Mouse (Mus musculus): Measurements from ENCODE around the gene Slco3a1. TPM values are rescaled to one million over a fixed set of nuclear protein-coding genes. Genes with fewer than 3 reads are reported as not detected.

Gene Slco3a1
- polyA plus RNA-seq, 1 experiment from 2014 or later = 8.1 TPM

GRCm38 (mm10) chr7:74323683-74324082 is 230.9 kb downstream of the Slco3a1 start:
- 41% methylated on average over 5 of the region's 5 CpGs for WGBS
- H3K4me3 ChIP-seq (replicated peaks) = no peak overlapping the region
- no peaks in the 10 kb centered on the region for H3K9me3 ChIP-seq
- no peak overlapping the region for H3K27ac ChIP-seq
- peaks cover 6% of the 10 kb centered on the region; the same call in 1 of the 2 replicates for H3K4me1 ChIP-seq (replicated peaks)
- H3K27me3 ChIP-seq (replicated peaks) = no peaks in the 10 kb centered on the region
- no peak; the same call in 1 of the 2 replicates for ATAC-seq
- H3K36me3 ChIP-seq = no peaks in the 10 kb centered on the region
- no peak overlapping the region for H3K9ac ChIP-seq
- H3K4me2 ChIP-seq (replicated peaks) = no peak overlapping the region

- H3K4me2 ChIP-seq (replicated peaks) = no peak overlapping the region
- H3K36me3 ChIP-seq = no peaks in the 10 kb centered on the region
- H3K27me3 ChIP-seq (replicated peaks) = no peaks in the 10 kb centered on the region
- no peaks in the 10 kb centered on the region for H3K9me3 ChIP-seq
- peaks cover 6% of the 10 kb centered on the region; the same call in 1 of the 2 replicates for H3K4me1 ChIP-seq (replicated peaks)
- no peak overlapping the region for H3K9ac ChIP-seq
- H3K27ac ChIP-seq = no peak overlapping the region
- no peak overlapping the region for H3K4me3 ChIP-seq (replicated peaks)
- ATAC-seq = no peak
Observed at GRCm38 (mm10) chr7:74323194-74323593, 231.4 kb downstream of the Slco3a1 start.

GRCm38 (mm10) chr7:74320635-74321034 is 233.9 kb downstream of the Slco3a1 start:
- peaks cover 6% of the 10 kb centered on the region; the same call in 1 of the 2 replicates for H3K4me1 ChIP-seq (replicated peaks)
- H3K9me3 ChIP-seq = no peaks in the 10 kb centered on the region
- ATAC-seq = no peak
- no peak overlapping the region for H3K9ac ChIP-seq
- no peak overlapping the region for H3K27ac ChIP-seq
- no peak overlapping the region for H3K4me2 ChIP-seq (replicated peaks)
- H3K36me3 ChIP-seq = no peaks in the 10 kb centered on the region
- no peaks in the 10 kb centered on the region for H3K27me3 ChIP-seq (replicated peaks)
- WGBS = 86% methylated on average over 5 of the region's 5 CpGs
- no peak overlapping the region for H3K4me3 ChIP-seq (replicated peaks)

DNA sequence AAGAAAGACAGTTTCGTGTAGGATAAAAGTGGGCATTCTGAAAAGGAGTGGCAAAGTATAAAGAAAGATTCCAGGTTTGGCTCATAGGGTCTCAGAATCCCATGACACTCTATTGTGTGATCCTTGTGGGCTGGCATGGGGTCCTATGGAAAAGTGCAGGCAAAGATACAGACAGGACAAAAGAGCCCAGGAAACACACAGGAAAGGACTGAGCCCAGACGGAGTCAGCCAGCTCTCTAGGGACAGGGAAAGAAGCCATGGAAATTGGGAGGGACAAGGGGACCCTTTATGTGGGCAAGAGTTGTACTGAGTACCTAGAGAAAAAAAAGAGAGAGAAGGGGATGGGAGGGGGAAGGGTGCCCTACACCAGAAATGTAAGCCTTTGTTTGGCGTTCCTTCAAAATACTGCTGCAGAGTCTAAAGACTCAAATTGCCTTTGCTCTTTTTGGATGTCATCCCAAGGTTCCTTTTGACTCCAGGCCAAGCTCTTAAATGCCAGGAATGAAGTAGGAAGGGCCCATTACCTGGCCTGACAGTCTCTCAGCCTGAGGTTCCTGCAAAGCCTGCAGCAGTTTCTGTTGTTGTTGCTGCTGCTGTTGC is 238.6 kb downstream of the Slco3a1 start:
- 77% methylated on average over 3 of the region's 3 CpGs for WGBS
- Histone ChIP-seq H3K4me2 (replicated peaks) (no peak overlapping the region), H3K27me3 (replicated peaks) (no peaks in the 10 kb centered on the region), H3K4me3 (replicated peaks) (no peak overlapping the region), H3K36me3 (no peaks in the 10 kb centered on the region), H3K4me1 (replicated peaks) (no peaks in the 10 kb centered on the region), H3K27ac (no peak overlapping the region), H3K9ac (no peak overlapping the region), H3K9me3 (no peaks in the 10 kb centered on the region)
- ATAC-seq = no peak

DNA sequence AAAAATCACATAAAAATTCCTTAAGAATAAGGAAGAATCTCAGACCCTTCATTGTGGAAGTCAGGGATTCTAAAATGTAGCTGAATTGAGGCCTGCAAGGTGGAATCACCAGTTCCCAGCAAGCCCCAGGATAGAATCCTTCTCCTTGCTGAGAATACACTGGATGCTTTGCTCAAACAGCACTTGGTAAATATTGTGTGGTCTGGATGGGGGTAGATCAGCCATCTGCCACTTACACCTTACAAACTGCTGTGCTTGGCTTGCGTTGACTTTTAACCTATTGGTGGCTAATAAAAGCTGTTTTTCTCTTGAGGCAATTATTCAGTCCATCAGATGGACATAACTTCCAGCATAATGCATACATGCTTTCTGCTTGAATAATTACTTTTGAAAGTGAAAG is 240.3 kb downstream of the Slco3a1 start:
- Histone ChIP-seq H3K4me2 (replicated peaks) (no peak overlapping the region), H3K4me3 (replicated peaks) (no peak overlapping the region), H3K36me3 (no peaks in the 10 kb centered on the region), H3K9me3 (no peaks in the 10 kb centered on the region), H3K27me3 (replicated peaks) (no peaks in the 10 kb centered on the region), H3K4me1 (replicated peaks) (no peaks in the 10 kb centered on the region), H3K9ac (no peak overlapping the region), H3K27ac (no peak overlapping the region)
- ATAC-seq = no peak
- 86% methylated on average over 1 of the region's 1 CpGs for WGBS

GRCm38 (mm10) chr7:74313279-74314105 is 241.1 kb downstream of the Slco3a1 start:
- Histone ChIP-seq H3K27ac (no peak overlapping the region), H3K36me3 (no peaks in the 10 kb centered on the region), H3K4me3 (replicated peaks) (no peak overlapping the region), H3K4me1 (replicated peaks) (no peaks in the 10 kb centered on the region), H3K4me2 (replicated peaks) (no peak overlapping the region), H3K9ac (no peak overlapping the region), H3K9me3 (no peaks in the 10 kb centered on the region), H3K27me3 (replicated peaks) (no peaks in the 10 kb centered on the region)
- ATAC-seq = no peak
- 89% methylated on average over 6 of the region's 6 CpGs for WGBS

DNA sequence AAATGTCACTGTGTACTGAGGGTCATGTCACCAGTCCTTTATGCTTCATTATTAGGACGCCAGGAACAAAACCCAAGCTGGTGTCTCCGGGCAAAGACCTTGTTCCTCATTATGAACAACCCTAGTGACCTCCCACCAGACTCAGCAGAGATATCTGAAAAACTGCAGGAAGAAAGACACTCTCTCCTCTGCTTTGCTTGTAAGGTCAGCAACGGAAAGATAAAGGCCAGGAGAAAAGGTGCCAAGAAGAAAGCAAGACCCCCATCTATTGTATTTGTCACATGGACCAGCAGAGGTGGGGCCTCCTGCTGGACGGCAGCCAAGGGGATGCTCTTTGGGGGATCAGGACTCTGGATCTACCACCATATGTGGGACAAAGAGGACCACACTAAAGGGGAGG is 243.0 kb downstream of the Slco3a1 start:
- H3K4me1 ChIP-seq (replicated peaks) = no peaks in the 10 kb centered on the region
- H3K4me3 ChIP-seq (replicated peaks) = no peak overlapping the region
- WGBS = 63% methylated on average over 4 of the region's 4 CpGs
- H3K27me3 ChIP-seq (replicated peaks) = no peaks in the 10 kb centered on the region
- ATAC-seq = no peak
- H3K36me3 ChIP-seq = no peaks in the 10 kb centered on the region
- no peak overlapping the region for H3K9ac ChIP-seq
- no peak overlapping the region for H3K4me2 ChIP-seq (replicated peaks)
- H3K9me3 ChIP-seq = no peaks in the 10 kb centered on the region
- H3K27ac ChIP-seq = no peak overlapping the region

- H3K9me3 ChIP-seq = no peaks in the 10 kb centered on the region
- H3K4me1 ChIP-seq (replicated peaks) = no peaks in the 10 kb centered on the region
- no peaks in the 10 kb centered on the region for H3K27me3 ChIP-seq (replicated peaks)
- H3K27ac ChIP-seq = no peak overlapping the region
- no peak for ATAC-seq
- 75% methylated on average over 14 of the region's 14 CpGs for WGBS
- no peaks in the 10 kb centered on the region for H3K36me3 ChIP-seq
- no peak overlapping the region for H3K4me3 ChIP-seq (replicated peaks)
- H3K4me2 ChIP-seq (replicated peaks) = no peak overlapping the region
- no peak overlapping the region for H3K9ac ChIP-seq
Observed at GRCm38 (mm10) chr7:74303611-74304300, 250.8 kb downstream of the Slco3a1 start.

DNA sequence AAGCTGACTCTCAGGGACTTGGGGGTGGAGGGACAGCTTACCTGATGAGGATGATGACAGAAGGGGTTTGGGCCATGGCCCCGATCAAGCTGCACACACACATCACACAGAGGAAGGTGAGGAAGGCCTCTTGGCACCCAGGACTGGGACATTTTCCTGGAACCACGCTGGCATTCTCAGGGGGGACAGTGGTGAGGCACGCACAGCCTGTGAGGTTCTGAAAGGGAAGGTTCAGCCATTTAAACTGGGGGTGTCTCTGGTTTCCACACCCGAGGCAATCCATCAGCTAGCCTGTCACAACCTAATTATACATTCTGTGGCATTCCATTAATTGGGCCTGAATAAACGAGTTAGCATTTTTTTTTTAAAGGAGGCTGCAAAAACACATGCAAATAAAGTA is 251.5 kb downstream of the Slco3a1 start:
- no peaks in the 10 kb centered on the region for H3K27me3 ChIP-seq (replicated peaks)
- H3K4me2 ChIP-seq (replicated peaks) = no peak overlapping the region
- 74% methylated on average over 5 of the region's 5 CpGs for WGBS
- no peak overlapping the region for H3K9ac ChIP-seq
- H3K9me3 ChIP-seq = no peaks in the 10 kb centered on the region
- H3K4me1 ChIP-seq (replicated peaks) = no peaks in the 10 kb centered on the region
- H3K4me3 ChIP-seq (replicated peaks) = no peak overlapping the region
- no peak overlapping the region for H3K27ac ChIP-seq
- H3K36me3 ChIP-seq = no peaks in the 10 kb centered on the region
- no peak for ATAC-seq

DNA sequence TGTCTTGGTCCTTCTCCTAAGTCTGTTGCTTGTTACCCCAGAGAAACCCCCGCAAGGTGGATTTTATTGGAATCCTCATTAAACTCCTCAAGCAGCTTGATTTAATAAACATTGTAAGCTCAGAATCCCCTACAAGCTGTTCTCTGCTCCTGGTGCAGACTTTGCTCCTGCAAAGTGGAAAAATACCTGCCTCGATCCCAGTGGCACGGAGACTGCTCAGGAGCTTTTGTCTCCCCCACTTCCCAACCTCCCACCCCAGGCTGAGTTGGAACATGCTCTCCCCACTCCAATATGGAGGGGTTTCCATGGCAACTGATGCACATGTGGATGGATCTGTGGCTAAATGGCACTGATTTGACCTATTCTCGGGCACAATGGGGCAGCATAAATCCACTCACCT is 268.0 kb downstream of the Slco3a1 start:
- Histone ChIP-seq H3K4me2 (replicated peaks) (no peak overlapping the region), H3K27ac (no peak overlapping the region), H3K4me1 (replicated peaks) (no peaks in the 10 kb centered on the region), H3K9me3 (no peaks in the 10 kb centered on the region), H3K36me3 (no peaks in the 10 kb centered on the region), H3K9ac (no peak overlapping the region), H3K27me3 (replicated peaks) (no peaks in the 10 kb centered on the region), H3K4me3 (replicated peaks) (no peak overlapping the region)
- WGBS = 79% methylated on average over 4 of the region's 4 CpGs
- no peak for ATAC-seq

GRCm38 (mm10) chr7:74280371-74280770 is 274.2 kb downstream of the Slco3a1 start:
- H3K27ac ChIP-seq = no peak overlapping the region
- no peak overlapping the region for H3K4me2 ChIP-seq (replicated peaks)
- WGBS = 84% methylated on average over 2 of the region's 2 CpGs
- H3K27me3 ChIP-seq (replicated peaks) = no peaks in the 10 kb centered on the region
- no peak overlapping the region for H3K9ac ChIP-seq
- no peak overlapping the region for H3K4me3 ChIP-seq (replicated peaks)
- H3K36me3 ChIP-seq = no peaks in the 10 kb centered on the region
- ATAC-seq = no peak
- no peaks in the 10 kb centered on the region for H3K4me1 ChIP-seq (replicated peaks)
- no peaks in the 10 kb centered on the region for H3K9me3 ChIP-seq

GRCm38 (mm10) chr7:74279356-74279755 is 275.2 kb downstream of the Slco3a1 start:
- ATAC-seq = no peak
- Histone ChIP-seq H3K9ac (no peak overlapping the region), H3K27me3 (replicated peaks) (no peaks in the 10 kb centered on the region), H3K36me3 (no peaks in the 10 kb centered on the region), H3K4me3 (replicated peaks) (no peak overlapping the region), H3K27ac (no peak overlapping the region), H3K4me1 (replicated peaks) (no peaks in the 10 kb centered on the region), H3K9me3 (no peaks in the 10 kb centered on the region), H3K4me2 (replicated peaks) (no peak overlapping the region)
- WGBS = 91% methylated on average over 3 of the region's 3 CpGs
